Mouse (Mus musculus): ENCODE measurements around the gene Tcp10c.
"Not testable (repeated sequence)": the region's sequence is repeated elsewhere in the genome, so short reads cannot be mapped to it uniquely, and the experiment has no call there.

Tcp10c gene

GRCm38 (mm10) chr17:13399961-13400360 lies 45.6 kb downstream of the Tcp10c start:
- DNase-seq = not testable (repeated sequence)

GRCm38 (mm10) chr17:13402118-13402517 lies 47.7 kb downstream of the Tcp10c start:
- not testable (repeated sequence) for DNase-seq

- DNase-seq = not testable (repeated sequence)
Observed at GRCm38 (mm10) chr17:13403527-13404131, 49.3 kb downstream of the Tcp10c start.

GRCm38 (mm10) chr17:13406023-13406422 lies 51.7 kb downstream of the Tcp10c start:
- not testable (repeated sequence) for DNase-seq

- peak in 1 of 2 experiments; percentile 2 for DNase-seq
Observed at GRCm38 (mm10) chr17:13406701-13407100, 52.3 kb downstream of the Tcp10c start.

- not testable (repeated sequence) for DNase-seq
Observed at GRCm38 (mm10) chr17:13407621-13408256, 53.4 kb downstream of the Tcp10c start.

- DNase-seq = not testable (repeated sequence)
Observed at GRCm38 (mm10) chr17:13408257-13408633, 53.9 kb downstream of the Tcp10c start.

- DNase-seq = not testable (repeated sequence)
Observed at GRCm38 (mm10) chr17:13421022-13421591, 66.7 kb downstream of the Tcp10c start.

GRCm38 (mm10) chr17:13422638-13423037 lies 68.3 kb downstream of the Tcp10c start:
- not testable (repeated sequence) for DNase-seq

- peak in 1 of 2 experiments; percentile 5 for DNase-seq
Observed at GRCm38 (mm10) chr17:13423373-13424024, 69.1 kb downstream of the Tcp10c start.

- DNase-seq = not testable (repeated sequence)
Observed at GRCm38 (mm10) chr17:13424321-13424720, 69.9 kb downstream of the Tcp10c start.

- not testable (repeated sequence) for DNase-seq
Observed at GRCm38 (mm10) chr17:13425694-13426093, 71.3 kb downstream of the Tcp10c start.

- not testable (repeated sequence) for DNase-seq
Observed at GRCm38 (mm10) chr17:13426508-13426907, 72.1 kb downstream of the Tcp10c start.

All from kidney, postnatal 4 days (tissue).